Mouse (Mus musculus): ENCODE measurements around the gene Thsd7a. TPM values are rescaled to one million over a fixed set of nuclear protein-coding genes. Genes with fewer than 3 reads are reported as not detected.
A peak's percentile ranks its signal among the peaks of the same experiment; 100 is the strongest.

The Thsd7a gene
- polyA plus RNA-seq (2015; fragmentation: Nextera tagmentation; extraction: Ambion mirVana), result 6.8 and 7.1 TPM in 2 replicates

DNA sequence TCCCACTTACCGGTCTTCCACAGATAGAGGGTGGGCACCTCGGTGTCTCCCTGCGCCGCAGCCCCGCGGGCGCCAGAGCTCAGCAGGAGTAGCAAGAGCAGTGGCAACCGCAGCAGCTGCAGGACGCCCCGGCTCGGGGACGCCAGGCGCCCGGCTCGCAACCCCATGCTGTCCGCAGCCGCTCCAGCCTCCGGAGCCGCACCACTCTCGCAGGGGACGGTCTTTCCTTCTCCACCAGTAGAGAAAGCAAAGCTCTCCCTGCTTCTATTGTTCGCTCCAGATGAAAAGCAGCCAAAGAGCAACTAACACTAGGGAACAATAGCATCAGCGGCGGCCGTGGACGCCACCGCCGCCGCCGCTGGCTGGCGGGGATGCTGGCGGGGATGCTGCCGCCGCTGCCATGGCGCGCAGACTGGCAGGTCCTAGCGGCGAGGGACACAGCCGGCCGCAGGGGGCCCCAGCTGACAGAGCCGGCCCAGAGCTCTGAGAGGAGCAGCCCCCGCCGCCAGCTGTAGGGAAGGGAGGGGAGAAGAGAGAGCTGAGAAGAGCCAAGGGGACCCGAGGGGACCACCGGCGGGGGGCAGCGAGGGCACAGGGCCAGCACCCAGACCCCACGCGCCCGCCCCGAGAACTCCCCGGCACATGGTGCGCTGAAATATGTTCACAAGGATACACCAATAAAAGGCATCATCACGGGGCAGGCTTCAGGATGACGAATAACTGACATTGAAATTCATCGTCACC is at the start of gene Thsd7a:
Gene Thsd7a (minus strand): TSS at position 624 of the 744 bp plus-strand sequence.
- peak within 1 kb of the TSS; percentile 48 for H3K9ac ChIP-seq
- ATAC-seq (replicated peaks; ENCODE audit: low FRiP score), result peak; percentile 93
- H3K4me2 ChIP-seq, result peak within 1 kb of the TSS; percentile 78
- H3K9me3 ChIP-seq (replicated peaks), result no peaks in the 10 kb centered on the region
- peak within 1 kb of the TSS; percentile 62 for H3K4me3 ChIP-seq (replicated peaks)
- H3K27me3 ChIP-seq, result peaks cover 7% of the 10 kb centered on the region; the same call in 1 of the 2 replicates
- H3K4me1 ChIP-seq, result peaks cover 12% of the 10 kb centered on the region
- no peaks in the 10 kb centered on the region for H3K36me3 ChIP-seq
- WGBS, result under 1% methylated on average over 56 of the region's 56 CpGs
- peak within 1 kb of the TSS; percentile 73 for H3K27ac ChIP-seq

DNA sequence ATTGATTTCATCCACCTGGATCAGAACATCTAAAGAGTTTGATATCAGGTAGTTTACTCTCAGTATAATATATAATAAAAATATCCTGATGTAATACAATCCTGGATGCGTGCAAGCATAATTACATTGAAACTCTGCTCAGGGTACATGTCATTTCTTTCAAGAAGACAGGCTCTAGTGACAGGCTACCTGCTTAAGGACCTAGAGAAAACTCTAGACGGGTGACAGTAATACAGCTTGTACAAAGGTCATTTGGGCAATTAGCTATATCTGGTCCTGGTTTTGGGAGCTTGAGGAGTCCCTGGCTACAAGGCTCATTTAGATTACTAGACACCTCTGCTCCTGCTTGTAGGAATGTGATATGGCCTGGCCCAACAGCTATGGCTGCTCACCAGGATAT is 37.9 kb upstream of the Thsd7a start:
- Histone ChIP-seq H3K4me3 (replicated peaks) (no peak overlapping the region), H3K27me3 (no peaks in the 10 kb centered on the region), H3K4me1 (no peaks in the 10 kb centered on the region), H3K4me2 (no peak overlapping the region), H3K9ac (no peak overlapping the region), H3K9me3 (replicated peaks) (no peaks in the 10 kb centered on the region), H3K27ac (no peak overlapping the region), H3K36me3 (no peaks in the 10 kb centered on the region)
- no peak for ATAC-seq (replicated peaks; ENCODE audit: low FRiP score)
- WGBS, result 65% methylated on average over 2 of the region's 2 CpGs

DNA sequence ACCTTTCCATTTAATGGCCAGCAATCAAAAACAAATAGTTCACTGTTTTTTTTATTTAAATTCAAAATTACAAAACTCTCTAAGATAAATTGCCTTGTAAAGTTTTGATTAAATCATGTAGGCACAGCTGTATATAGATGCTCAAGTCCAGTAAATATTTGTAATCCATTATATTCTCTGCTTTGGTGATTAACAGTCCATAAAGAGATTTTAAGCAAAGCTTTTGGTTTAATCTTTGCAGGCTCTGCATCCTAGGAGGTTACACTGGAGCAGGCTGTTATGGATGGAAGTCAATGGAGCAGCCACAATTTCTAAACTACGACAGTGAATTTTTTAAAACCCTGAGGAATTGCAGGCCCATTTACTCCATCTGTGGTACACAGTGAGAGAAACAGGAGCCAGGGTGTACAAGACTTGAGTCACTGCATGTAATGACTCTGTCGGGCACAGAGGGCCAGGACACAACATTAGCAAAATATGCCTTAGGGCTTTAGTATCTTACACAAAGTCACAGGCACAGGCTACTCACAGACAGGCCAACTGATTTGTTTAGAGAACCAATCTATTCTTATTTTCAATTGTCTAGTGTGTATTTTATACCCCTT is 37.3 kb upstream of the Thsd7a start:
- no peaks in the 10 kb centered on the region for H3K9me3 ChIP-seq (replicated peaks)

DNA sequence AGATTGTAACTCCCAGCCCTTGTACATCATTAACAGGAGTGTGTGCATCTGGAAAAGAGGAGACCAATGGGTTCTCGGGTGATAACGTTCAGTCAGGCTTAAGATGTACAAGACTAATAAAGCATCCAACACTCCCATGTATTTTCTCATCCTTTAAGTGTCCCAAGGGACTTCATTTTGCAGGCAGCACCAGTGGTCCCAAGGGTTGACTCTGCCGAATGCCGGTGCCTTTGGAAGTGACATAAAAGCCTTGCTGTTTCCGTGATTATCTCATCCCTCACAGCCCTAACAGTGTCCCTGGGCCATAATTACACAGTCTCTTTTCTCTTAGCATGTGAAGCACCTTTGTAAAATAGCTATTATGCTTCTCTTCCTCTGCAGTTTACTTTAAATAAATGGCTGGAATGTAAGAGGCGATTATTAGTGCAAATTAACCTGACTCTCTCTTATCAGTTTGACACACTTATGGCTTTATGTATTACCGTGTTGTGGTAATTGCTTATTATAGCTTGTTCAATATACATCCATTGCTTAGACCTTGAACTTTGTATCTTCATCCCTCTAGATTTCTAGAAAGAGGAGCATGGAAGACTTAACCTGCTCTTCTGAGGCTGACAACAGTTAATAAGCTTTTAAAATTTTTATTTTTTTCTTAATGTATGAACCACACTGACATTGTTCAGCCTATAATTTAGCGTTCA is 35.9 kb upstream of the Thsd7a start:
- Histone ChIP-seq H3K27ac (no peak overlapping the region), H3K9ac (no peak overlapping the region), H3K4me3 (replicated peaks) (no peak overlapping the region), H3K27me3 (no peaks in the 10 kb centered on the region), H3K4me2 (no peak overlapping the region), H3K9me3 (replicated peaks) (no peaks in the 10 kb centered on the region), H3K36me3 (no peaks in the 10 kb centered on the region), H3K4me1 (no peaks in the 10 kb centered on the region)
- 84% methylated on average over 8 of the region's 8 CpGs for WGBS
- ATAC-seq (replicated peaks; ENCODE audit: low FRiP score), result no peak

More for the DNA sequence above, 37.3 kb upstream of the Thsd7a start:
- WGBS, result 48% methylated on average over 2 of the region's 2 CpGs
- H3K4me3 ChIP-seq (replicated peaks), result no peak overlapping the region
- H3K36me3 ChIP-seq, result no peaks in the 10 kb centered on the region
- no peak overlapping the region for H3K4me2 ChIP-seq
- H3K27me3 ChIP-seq, result no peaks in the 10 kb centered on the region
- no peak overlapping the region for H3K27ac ChIP-seq
- ATAC-seq (replicated peaks; ENCODE audit: low FRiP score), result no peak
- H3K4me1 ChIP-seq, result no peaks in the 10 kb centered on the region
- no peak overlapping the region for H3K9ac ChIP-seq

- Histone ChIP-seq H3K4me1 (no peaks in the 10 kb centered on the region), H3K27ac (no peak overlapping the region), H3K9me3 (replicated peaks) (no peaks in the 10 kb centered on the region), H3K4me3 (replicated peaks) (no peak overlapping the region), H3K9ac (no peak overlapping the region), H3K36me3 (no peaks in the 10 kb centered on the region), H3K27me3 (no peaks in the 10 kb centered on the region), H3K4me2 (no peak overlapping the region)
- WGBS, result 59% methylated on average over 2 of the region's 2 CpGs
- no peak for ATAC-seq (replicated peaks; ENCODE audit: low FRiP score)
Observed at GRCm38 (mm10) chr6:12772799-12773198, 23.6 kb upstream of the Thsd7a start.

DNA sequence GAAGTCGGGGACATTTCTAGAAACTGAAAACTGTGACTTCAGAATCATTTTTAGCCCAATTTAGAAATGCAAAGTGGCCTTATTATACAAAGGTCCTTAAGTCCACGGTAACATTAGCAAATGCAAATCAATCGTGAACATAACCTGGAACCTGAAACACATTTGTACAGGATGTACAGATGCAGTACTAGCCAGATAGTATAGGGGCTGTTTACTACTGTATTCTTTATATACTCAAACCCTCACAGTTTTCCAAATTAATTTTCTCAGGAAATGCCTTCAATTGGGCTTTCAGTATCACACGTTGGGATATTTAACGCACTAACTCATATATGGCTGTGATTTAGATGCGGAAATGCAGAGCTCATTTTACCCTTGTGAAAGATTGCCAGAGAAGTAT is 16.0 kb upstream of the Thsd7a start:
- Histone ChIP-seq H3K27me3 (no peaks in the 10 kb centered on the region), H3K9me3 (replicated peaks) (no peaks in the 10 kb centered on the region), H3K36me3 (no peaks in the 10 kb centered on the region), H3K27ac (no peak overlapping the region), H3K9ac (no peak overlapping the region), H3K4me3 (replicated peaks) (no peak overlapping the region), H3K4me1 (no peaks in the 10 kb centered on the region), H3K4me2 (no peak overlapping the region)
- 86% methylated on average over 6 of the region's 6 CpGs for WGBS
- no peak for ATAC-seq (replicated peaks; ENCODE audit: low FRiP score)

GRCm38 (mm10) chr6:12764606-12765005 is 15.4 kb upstream of the Thsd7a start:
- H3K27ac ChIP-seq, result no peak overlapping the region
- H3K27me3 ChIP-seq, result no peaks in the 10 kb centered on the region
- no peaks in the 10 kb centered on the region for H3K4me1 ChIP-seq
- no peaks in the 10 kb centered on the region for H3K36me3 ChIP-seq
- no peak overlapping the region for H3K9ac ChIP-seq
- 88% methylated on average over 1 of the region's 1 CpGs for WGBS
- ATAC-seq (replicated peaks; ENCODE audit: low FRiP score), result no peak
- H3K4me3 ChIP-seq (replicated peaks), result no peak overlapping the region
- no peak overlapping the region for H3K4me2 ChIP-seq
- no peaks in the 10 kb centered on the region for H3K9me3 ChIP-seq (replicated peaks)

- H3K9me3 ChIP-seq (replicated peaks), result no peaks in the 10 kb centered on the region
- no peak for ATAC-seq (replicated peaks; ENCODE audit: low FRiP score)
- no peak overlapping the region for H3K27ac ChIP-seq
- no peaks in the 10 kb centered on the region for H3K27me3 ChIP-seq
- H3K4me3 ChIP-seq (replicated peaks), result no peak overlapping the region
- no peak overlapping the region for H3K4me2 ChIP-seq
- H3K9ac ChIP-seq, result no peak overlapping the region
- no peaks in the 10 kb centered on the region for H3K4me1 ChIP-seq
- H3K36me3 ChIP-seq, result no peaks in the 10 kb centered on the region
- 91% methylated on average over 3 of the region's 3 CpGs for WGBS
Observed at GRCm38 (mm10) chr6:12763816-12764215, 14.6 kb upstream of the Thsd7a start.

DNA sequence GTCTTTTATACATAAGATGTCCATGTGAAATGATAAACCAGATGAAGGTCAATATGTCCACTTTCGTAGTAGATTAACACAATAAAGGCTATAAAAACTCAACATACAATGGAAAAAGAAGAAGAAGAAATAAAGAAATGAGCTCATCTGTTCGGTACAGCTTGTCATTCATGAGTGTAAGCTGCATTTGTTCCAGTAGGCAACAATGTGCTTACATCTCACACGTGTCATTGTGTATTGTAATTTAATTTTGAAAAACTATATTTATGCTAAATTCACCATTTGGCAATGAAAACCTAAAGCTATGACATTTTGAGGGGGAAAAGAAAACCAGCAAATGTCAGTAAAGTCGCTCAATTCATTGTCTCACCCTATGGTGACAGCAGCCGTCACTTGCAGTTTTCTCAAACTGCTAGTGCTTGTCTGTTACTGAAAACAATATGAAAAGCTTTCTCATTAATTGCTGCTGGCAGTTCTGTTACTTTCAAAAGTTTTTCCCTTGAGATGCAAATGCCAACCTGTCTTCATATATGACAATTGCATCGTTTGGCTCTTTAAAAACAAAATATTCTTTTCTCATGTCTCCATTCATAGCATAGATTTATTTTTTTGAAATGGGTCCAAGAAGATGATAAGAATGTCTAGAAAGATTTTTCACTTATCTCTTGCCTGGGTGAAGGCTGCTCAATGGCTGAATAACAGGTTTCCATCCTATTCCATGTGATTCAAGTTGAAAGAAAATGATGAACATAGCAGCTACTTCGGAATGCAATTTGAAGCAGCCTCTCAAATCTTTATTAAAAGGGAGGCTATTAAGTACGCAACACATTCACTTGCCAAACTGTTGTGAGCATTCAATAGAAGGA is 10.4 kb upstream of the Thsd7a start:
- H3K4me2 ChIP-seq, result no peak overlapping the region
- no peaks in the 10 kb centered on the region for H3K9me3 ChIP-seq (replicated peaks)
- no peak overlapping the region for H3K9ac ChIP-seq
- no peak for ATAC-seq (replicated peaks; ENCODE audit: low FRiP score)
- H3K27ac ChIP-seq, result no peak overlapping the region
- H3K36me3 ChIP-seq, result no peaks in the 10 kb centered on the region
- H3K27me3 ChIP-seq, result no peaks in the 10 kb centered on the region
- H3K4me1 ChIP-seq, result no peaks in the 10 kb centered on the region
- WGBS, result 91% methylated on average over 8 of the region's 8 CpGs
- H3K4me3 ChIP-seq (replicated peaks), result no peak overlapping the region

DNA sequence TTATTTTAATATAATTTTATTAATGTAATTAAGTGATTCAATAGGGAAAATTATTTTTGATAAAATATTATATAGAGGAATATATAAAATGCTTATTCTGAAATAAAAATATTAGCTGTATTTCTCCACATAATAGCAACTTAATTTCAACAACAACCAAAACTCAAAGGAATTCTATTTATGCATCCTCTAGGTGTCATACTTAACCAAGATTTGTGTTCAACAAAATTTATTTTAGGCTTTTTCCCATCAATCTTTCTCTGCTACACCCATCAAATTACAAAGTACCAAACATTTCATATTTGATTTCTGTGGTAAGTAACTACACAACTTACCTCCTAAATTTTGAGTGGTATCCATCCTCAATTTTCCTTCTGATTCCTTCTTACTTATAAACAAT is 3.1 kb upstream of the Thsd7a start:
- H3K4me3 ChIP-seq (replicated peaks), result no peak overlapping the region
- ATAC-seq (replicated peaks; ENCODE audit: low FRiP score), result no peak
- H3K4me1 ChIP-seq, result peaks cover 12% of the 10 kb centered on the region

GRCm38 (mm10) chr6:12750441-12750840 is 1.2 kb upstream of the Thsd7a start:
- Histone ChIP-seq H3K27ac (no peak overlapping the region), H3K4me3 (replicated peaks) (no peak overlapping the region), H3K27me3 (peaks cover 7% of the 10 kb centered on the region; the same call in 1 of the 2 replicates), H3K4me1 (peaks cover 12% of the 10 kb centered on the region), H3K36me3 (no peaks in the 10 kb centered on the region), H3K9ac (no peak overlapping the region), H3K9me3 (replicated peaks) (no peaks in the 10 kb centered on the region), H3K4me2 (no peak overlapping the region)
- no peak for ATAC-seq (replicated peaks; ENCODE audit: low FRiP score)
- WGBS, result 37% methylated on average over 2 of the region's 2 CpGs

More for the DNA sequence above, 3.1 kb upstream of the Thsd7a start:
- Histone ChIP-seq H3K27ac (no peak overlapping the region), H3K9me3 (replicated peaks) (no peaks in the 10 kb centered on the region), H3K9ac (no peak overlapping the region), H3K36me3 (no peaks in the 10 kb centered on the region), H3K4me2 (no peak overlapping the region), H3K27me3 (peaks cover 4% of the 10 kb centered on the region; the same call in 1 of the 2 replicates)

Measured in kidney, embryonic 15.5 days (tissue).